Mouse (Mus musculus) spleen, adult 2 months (tissue): ENCODE measurements around the gene Igfals. TPM values are rescaled to one million over a fixed set of nuclear protein-coding genes. Genes with fewer than 3 reads are reported as not detected.

ENCODE experiments used
- DNase-seq, 2 experiments: peaks; one replicate each; pipeline versions ENCODE4 v3.0.0 to v3.0.0-alpha.2; 2012 to 2021; ENCODE audit warnings: low spot score in 2 of 2, low read depth in 1 of 2
- H3K27ac ChIP-seq: fragments of 200-500 bp; 2 replicates; pipeline ENCODE4 v1.5.1; 2012; ENCODE audit warnings: low read length, inconsistent platforms; ENCODE audit not compliant: insufficient read depth
- H3K27me3 ChIP-seq: fragments of 200-500 bp; 2 replicates; pipeline ENCODE4 v1.6.1; 2012; ENCODE audit warnings: mild to moderate bottlenecking, moderate library complexity, low read length, inconsistent platforms; ENCODE audit not compliant: control insufficient read depth, insufficient read depth
- H3K36me3 ChIP-seq: fragments of 200-500 bp; 2 replicates; pipeline ENCODE4 v1.6.1; 2012; ENCODE audit warnings: mild to moderate bottlenecking, low read length, inconsistent platforms; ENCODE audit not compliant: control insufficient read depth, insufficient read depth
- H3K4me1 ChIP-seq: fragments of 200-500 bp; 2 replicates; pipeline ENCODE4 v1.6.1; 2011; ENCODE audit warnings: inconsistent platforms; ENCODE audit not compliant: control insufficient read depth, insufficient read depth, insufficient read length
- H3K4me3 ChIP-seq: fragments of 200-500 bp; 2 replicates; pipeline ENCODE4 v1.5.1; 2011; ENCODE audit warnings: mild to moderate bottlenecking, inconsistent platforms; ENCODE audit not compliant: insufficient read depth, insufficient read length; ENCODE audit errors: extremely low read depth
- CTCF ChIP-seq: fragments of 200-500 bp; IDR thresholded peaks from 2 replicates; pipeline ENCODE4 v1.5.1; 2011; ENCODE audit warnings: mild to moderate bottlenecking, inconsistent platforms; ENCODE audit not compliant: insufficient read depth, insufficient read length, insufficient replicate concordance; ENCODE audit errors: extremely low read depth
- POLR2A ChIP-seq: fragments of 200-500 bp; IDR thresholded peaks from 2 replicates; pipeline ENCODE4 v1.6.1; 2011; ENCODE audit warnings: low read depth, low read length, inconsistent platforms
- WGBS: fragments of 180-500 bp; shearing (Covaris S2); methylation state at CpG from one replicate; pipeline ENCODE4 v1.1.7; 2018; 5-methylcytosine and 5-hydroxymethylcytosine counted together
- polyA plus RNA-seq: library from polyadenylated mRNA; depleted of rRNA; stranded (reverse); fragments of >200 nt; gene quantifications from 2 replicates; pipeline ENCODE4 v1.2.3, GENCODE M21; 2012

Igfals gene
- polyA plus RNA-seq, 1 experiment: 1.1 TPM

GRCm38 (mm10) chr17:24841133-24841532 lies 24.7 kb upstream of the Igfals start:
- H3K27me3 ChIP-seq: peaks cover 1% of the 10 kb centered on the region
- H3K27ac ChIP-seq: no peak overlapping the region
- peak in 1 of 2 experiments; percentile 30 for DNase-seq
- no peaks in the 10 kb centered on the region for H3K4me1 ChIP-seq
- H3K4me3 ChIP-seq: no peak overlapping the region
- WGBS: 62% methylated on average over 4 of the region's 4 CpGs
- TF ChIP-seq POLR2A (no peak), CTCF (peak; percentile 51; the same call in 1 of the 2 replicates)
- no peaks in the 10 kb centered on the region for H3K36me3 ChIP-seq

- Histone ChIP-seq H3K36me3 (no peaks in the 10 kb centered on the region), H3K27ac (no peak overlapping the region), H3K4me3 (no peak overlapping the region), H3K27me3 (peaks cover under 1% of the 10 kb centered on the region), H3K4me1 (no peaks in the 10 kb centered on the region)
- no peak for DNase-seq
- no peak for TF ChIP-seq CTCF
- no peak for TF ChIP-seq POLR2A
- 80% methylated on average over 2 of the region's 2 CpGs for WGBS
Observed at GRCm38 (mm10) chr17:24842631-24843030, 23.2 kb upstream of the Igfals start.

- WGBS: 84% methylated on average over 9 of the region's 9 CpGs
- H3K27ac ChIP-seq: no peak overlapping the region
- TF ChIP-seq CTCF (no peak), POLR2A (no peak)
- H3K27me3 ChIP-seq: no peaks in the 10 kb centered on the region; the same call in 1 of the 2 replicates
- no peaks in the 10 kb centered on the region for H3K36me3 ChIP-seq
- H3K4me3 ChIP-seq: no peak overlapping the region
- peaks cover 3% of the 10 kb centered on the region; the same call in 1 of the 2 replicates for H3K4me1 ChIP-seq
- DNase-seq: no peak
Observed at GRCm38 (mm10) chr17:24844525-24844924, 21.3 kb upstream of the Igfals start.

- TF ChIP-seq CTCF: no peak
- TF ChIP-seq POLR2A: no peak
- Histone ChIP-seq H3K4me3 (no peak overlapping the region), H3K27ac (no peak overlapping the region), H3K27me3 (no peaks in the 10 kb centered on the region; the same call in 1 of the 2 replicates), H3K36me3 (no peaks in the 10 kb centered on the region), H3K4me1 (peaks cover 4% of the 10 kb centered on the region; the same call in 1 of the 2 replicates)
- WGBS: 95% methylated on average over 1 of the region's 1 CpGs
- DNase-seq: no peak
Observed at GRCm38 (mm10) chr17:24847386-24847785, 18.4 kb upstream of the Igfals start.

DNA sequence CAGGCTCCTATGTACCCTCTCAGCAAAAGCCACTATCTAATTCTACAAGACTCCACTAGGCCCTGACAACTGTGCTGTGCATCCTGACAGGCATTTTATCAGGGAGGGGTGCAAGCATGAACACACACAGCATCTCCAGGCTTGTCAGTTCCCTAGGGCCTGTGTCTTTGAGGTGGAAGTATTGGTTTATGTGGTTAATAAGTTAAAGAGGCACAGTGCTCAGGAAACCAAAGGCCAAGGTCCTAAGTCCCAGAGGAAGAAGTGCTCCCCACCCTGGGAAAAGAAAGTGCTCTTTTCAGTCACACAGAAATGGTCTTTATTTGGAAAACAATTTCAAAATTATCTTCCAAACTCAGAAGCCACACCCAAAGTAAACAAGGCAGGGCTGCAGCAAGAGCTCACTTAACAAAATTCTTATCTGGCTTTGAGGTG lies 17.2 kb upstream of the Igfals start:
- H3K36me3 ChIP-seq: peaks cover 3% of the 10 kb centered on the region
- peaks cover 4% of the 10 kb centered on the region; the same call in 1 of the 2 replicates for H3K4me1 ChIP-seq
- no peak for DNase-seq
- no peaks in the 10 kb centered on the region; the same call in 1 of the 2 replicates for H3K27me3 ChIP-seq
- TF ChIP-seq POLR2A (no peak), CTCF (no peak)
- H3K4me3 ChIP-seq: peak overlapping the region; percentile 22; the same call in 1 of the 2 replicates
- no peak overlapping the region; the same call in 1 of the 2 replicates for H3K27ac ChIP-seq

DNA sequence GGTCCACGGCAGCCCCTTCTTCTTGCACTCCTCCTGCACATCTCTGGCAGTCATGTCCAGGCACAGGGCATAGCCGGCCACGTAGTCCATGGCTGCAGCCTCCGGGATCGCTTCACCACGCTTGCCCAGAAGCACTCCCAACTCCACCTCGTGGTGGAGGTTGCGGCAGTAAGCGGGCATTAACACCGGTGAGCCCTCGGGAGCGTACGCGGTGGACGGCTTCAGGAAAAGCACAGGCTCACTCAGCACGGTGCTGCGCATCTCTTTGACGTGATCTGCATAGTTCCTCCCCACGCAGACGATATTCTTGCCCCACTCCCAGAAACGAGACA lies 16.1 kb upstream of the Igfals start:
- peak overlapping the region; percentile 95 for H3K27ac ChIP-seq
- H3K27me3 ChIP-seq: no peaks in the 10 kb centered on the region
- peak overlapping the region; percentile 88 for H3K4me3 ChIP-seq
- peaks cover 4% of the 10 kb centered on the region; the same call in 1 of the 2 replicates for H3K4me1 ChIP-seq
- peaks cover 5% of the 10 kb centered on the region for H3K36me3 ChIP-seq
- no peak for TF ChIP-seq POLR2A
- peak; percentile 13; the same call in 1 of the 2 replicates for TF ChIP-seq CTCF
- WGBS: under 1% methylated on average over 21 of the region's 21 CpGs
- DNase-seq: no peak

DNA sequence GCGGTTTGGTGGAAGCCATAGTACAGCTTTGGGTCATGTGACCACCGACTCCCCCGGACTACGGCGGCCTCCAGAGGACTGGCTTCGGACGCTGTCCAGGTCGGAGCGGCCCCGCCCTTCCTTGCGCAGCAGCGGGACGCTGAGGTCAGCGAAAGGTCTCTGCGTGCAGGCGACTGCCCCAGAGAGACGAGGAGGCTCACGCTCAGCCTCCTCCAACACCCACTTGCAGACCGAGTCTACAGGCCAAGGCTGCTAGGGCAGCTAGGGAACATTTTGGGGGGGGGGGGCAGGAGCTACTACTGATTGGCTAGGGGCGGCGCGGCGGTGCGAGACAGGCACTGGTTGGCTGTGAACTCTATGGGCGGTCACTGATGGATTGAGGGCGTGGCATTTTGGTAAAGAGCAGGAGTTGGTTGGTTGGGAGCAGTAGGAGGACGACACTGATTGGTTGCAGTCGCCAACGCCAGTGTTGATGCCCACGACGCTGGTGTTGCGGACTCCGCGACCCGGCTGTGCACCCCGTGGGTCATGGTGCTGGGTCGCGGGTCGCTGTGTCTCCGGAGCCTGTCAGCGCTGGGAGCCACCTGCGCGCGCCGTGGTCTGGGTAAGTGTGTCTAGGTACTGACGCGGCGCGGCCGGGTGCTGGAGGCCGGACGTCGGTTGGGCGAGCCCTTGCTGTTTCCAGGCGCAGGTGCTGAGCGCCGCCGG lies 15.6 kb upstream of the Igfals start, which contains the start of gene Fahd1:
Fahd1 (minus strand) TSS at position 300 of the 708 bp plus-strand sequence.
- peak within 1 kb of the TSS; percentile 95 for H3K27ac ChIP-seq
- no peaks in the 10 kb centered on the region for H3K27me3 ChIP-seq
- TF ChIP-seq CTCF: no peak
- peak; percentile 34; the same call in 1 of the 2 replicates for TF ChIP-seq POLR2A
- WGBS: under 1% methylated on average over 58 of the region's 58 CpGs
- DNase-seq: peak; percentile 92 to 95
- peak within 1 kb of the TSS; percentile 89 for H3K4me3 ChIP-seq
- H3K4me1 ChIP-seq: peaks cover 4% of the 10 kb centered on the region; the same call in 1 of the 2 replicates
- H3K36me3 ChIP-seq: peaks cover 5% of the 10 kb centered on the region
